Mouse (Mus musculus): ENCODE data around the gene Rps6ka3.

- TF ChIP-seq CTCF (IDR thresholded peaks at IDR 0.05; ENCODE audit: extremely low read depth, insufficient read depth, low read length) (no peak), POLR2A (IDR thresholded peaks at IDR 0.05; ENCODE audit: extremely low read depth, insufficient read depth, low read length) (no peak)
Observed at GRCm38 (mm10) chrX:159295879-159296278, 85.8 kb downstream of the Rps6ka3 start.

Measured in cortical plate, adult 2 months (tissue).